Mouse (Mus musculus) ES-Bruce4 (cell line): ENCODE data around the gene Tmem161a. TPM values are rescaled to one million over a fixed set of nuclear protein-coding genes. Genes with fewer than 3 reads are reported as not detected.

Experiments used
- H3K27ac ChIP-seq: 2 replicates; pipeline ENCODE4 v1.5.1; 2012; ENCODE audit warnings: low read length, inconsistent platforms; ENCODE audit not compliant: insufficient read depth
- H3K27me3 ChIP-seq: 2 replicates; pipeline ENCODE4 v1.6.1; 2012; ENCODE audit warnings: mild to moderate bottlenecking, low read length, inconsistent platforms; ENCODE audit not compliant: control insufficient read depth, poor library complexity, insufficient read depth, severe bottlenecking
- H3K36me3 ChIP-seq: 2 replicates; pipeline ENCODE4 v1.6.1; 2012; ENCODE audit warnings: inconsistent platforms, mild to moderate bottlenecking, low read length, moderate library complexity; ENCODE audit not compliant: control insufficient read depth, poor library complexity, insufficient read depth, severe bottlenecking
- H3K4me1 ChIP-seq: one replicate; pipeline ENCODE4 v1.8.1; 2011; ENCODE audit warnings: low read length; ENCODE audit not compliant: control insufficient read depth, insufficient read depth
- H3K4me3 ChIP-seq: 2 replicates; pipeline ENCODE4 v1.5.1; 2011; ENCODE audit warnings: low read depth, mild to moderate bottlenecking, low read length
- H3K9ac ChIP-seq: 2 replicates; pipeline ENCODE4 v1.6.1; 2012; ENCODE audit warnings: low read depth, mild to moderate bottlenecking, inconsistent platforms; ENCODE audit not compliant: poor library complexity, severe bottlenecking
- H3K9me3 ChIP-seq: replicated peaks from 2 replicates; pipeline ENCODE4 v1.6.1; 2012; ENCODE audit warnings: mild to moderate bottlenecking, low read length, inconsistent platforms; ENCODE audit not compliant: control insufficient read depth, poor library complexity, insufficient read depth, severe bottlenecking
- CTCF ChIP-seq: IDR thresholded peaks from one replicate; pipeline ENCODE4 v1.8.1; 2011; ENCODE audit warnings: low read depth, low read length
- EP300 ChIP-seq: IDR thresholded peaks from 2 replicates; pipeline ENCODE4 v1.6.1; 2011; ENCODE audit warnings: low read depth, low read length; ENCODE audit not compliant: insufficient read depth
- POLR2A ChIP-seq: IDR thresholded peaks from one replicate; pipeline ENCODE4 v1.8.1; 2011; ENCODE audit warnings: low read length; ENCODE audit not compliant: insufficient read depth
- polyA plus RNA-seq: library from polyadenylated mRNA; stranded (reverse); fragments of >200 nt; gene quantifications from 2 replicates; pipeline ENCODE4 v1.2.4, GENCODE M21; 2011; ENCODE audit warnings: low read depth; ENCODE audit not compliant: missing spikeins, insufficient read depth, insufficient read length

Gene Tmem161a
- polyA plus RNA-seq: 36.5 and 43.1 TPM in 2 replicates

GRCm38 (mm10) chr8:70172043-70172681, at the start of gene Tmem161a:
Gene Tmem161a (plus strand): TSS chr8:70172356.
- Histone ChIP-seq H3K27me3 (no peaks in the 10 kb centered on the region), H3K4me1 (peaks cover 2% of the 10 kb centered on the region), H3K9ac (peak within 1 kb of the TSS; percentile 60), H3K36me3 (no peaks in the 10 kb centered on the region; the same call in 1 of the 2 replicates), H3K27ac (no peak within 1 kb of the TSS), H3K4me3 (peak within 1 kb of the TSS; percentile 84), H3K9me3 (no peaks in the 10 kb centered on the region)
- TF ChIP-seq POLR2A: peak; percentile 73
- no peak for TF ChIP-seq CTCF

DNA sequence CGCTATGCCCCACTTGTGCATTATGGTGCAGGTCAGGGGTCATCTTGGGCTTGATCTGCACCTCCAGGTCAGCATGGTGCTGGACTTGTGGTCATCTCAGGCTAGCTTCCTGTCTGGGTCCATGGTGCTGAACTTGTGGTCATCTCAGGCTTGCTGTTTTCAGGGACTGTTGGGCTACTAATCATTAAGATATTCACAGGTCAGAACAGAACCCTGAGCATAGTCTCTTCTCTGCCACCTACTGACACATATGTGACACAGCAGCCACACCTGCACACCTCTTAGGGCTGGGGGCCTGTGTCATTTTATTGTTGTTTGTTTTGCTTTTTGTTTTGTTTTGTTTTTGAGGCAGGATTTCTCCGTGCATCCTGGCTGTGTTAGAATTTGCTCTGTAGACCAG, 49.3 kb upstream of the Tmem161a start:
- Histone ChIP-seq H3K4me3 (no peak overlapping the region), H3K27ac (no peak overlapping the region), H3K9me3 (no peaks in the 10 kb centered on the region), H3K27me3 (peaks cover 1% of the 10 kb centered on the region; the same call in 1 of the 2 replicates), H3K4me1 (no peaks in the 10 kb centered on the region), H3K36me3 (no peaks in the 10 kb centered on the region), H3K9ac (no peak overlapping the region)
- TF ChIP-seq CTCF (peak; percentile 59), EP300 (no peak), POLR2A (no peak)

DNA sequence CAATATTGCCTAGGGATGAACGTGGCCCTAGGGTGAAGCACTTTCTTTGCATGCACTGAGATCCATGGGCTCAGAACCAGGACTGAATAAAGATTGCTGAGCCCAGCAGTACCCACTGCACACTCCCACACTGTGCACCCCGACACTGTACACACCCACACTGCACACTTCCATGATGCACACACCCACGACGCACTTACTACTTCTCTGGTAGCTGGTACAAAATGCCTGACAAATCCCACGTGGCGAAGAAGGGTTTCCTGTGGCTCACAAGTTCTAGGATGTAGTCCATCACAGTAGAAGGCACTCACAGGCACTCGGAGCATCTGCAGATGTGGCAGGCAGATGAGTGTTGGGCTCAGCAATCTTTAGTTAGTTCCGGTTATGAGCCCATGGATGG, 47.2 kb upstream of the Tmem161a start:
- TF ChIP-seq POLR2A (no peak), EP300 (no peak), CTCF (no peak)
- no peaks in the 10 kb centered on the region for H3K36me3 ChIP-seq
- H3K4me1 ChIP-seq: peaks cover 3% of the 10 kb centered on the region
- H3K4me3 ChIP-seq: no peak overlapping the region
- no peaks in the 10 kb centered on the region for H3K27me3 ChIP-seq
- H3K9me3 ChIP-seq: no peaks in the 10 kb centered on the region
- no peak overlapping the region for H3K9ac ChIP-seq
- H3K27ac ChIP-seq: no peak overlapping the region

DNA sequence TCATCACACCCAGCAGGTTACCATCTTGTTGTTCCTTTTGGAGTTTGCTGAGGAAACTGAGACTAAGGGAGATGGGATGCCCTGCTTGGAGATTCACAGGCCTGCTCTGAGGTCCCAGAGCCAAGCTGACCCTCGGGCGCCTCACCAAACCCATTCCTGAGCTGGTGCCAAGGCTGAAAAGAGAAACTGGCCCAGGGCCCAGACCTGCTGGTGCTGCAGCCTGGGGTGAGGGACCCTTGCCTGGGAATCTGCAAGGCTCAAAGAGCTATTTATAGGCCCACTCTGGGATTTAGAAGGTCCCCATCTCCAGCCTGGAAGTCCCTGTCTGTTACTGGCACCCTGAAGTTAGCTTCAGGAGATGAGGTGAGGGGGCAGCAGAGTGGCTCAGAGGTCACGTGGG, 43.7 kb upstream of the Tmem161a start:
- no peak overlapping the region for H3K4me3 ChIP-seq
- H3K27ac ChIP-seq: no peak overlapping the region
- H3K9ac ChIP-seq: no peak overlapping the region
- peaks cover 8% of the 10 kb centered on the region for H3K36me3 ChIP-seq
- H3K9me3 ChIP-seq: no peaks in the 10 kb centered on the region
- peaks cover 6% of the 10 kb centered on the region for H3K4me1 ChIP-seq
- TF ChIP-seq EP300 (no peak), CTCF (no peak), POLR2A (no peak)
- H3K27me3 ChIP-seq: no peaks in the 10 kb centered on the region

GRCm38 (mm10) chr8:70129309-70129952, 42.7 kb upstream of the Tmem161a start:
- Histone ChIP-seq H3K36me3 (peaks cover 17% of the 10 kb centered on the region), H3K9ac (peak overlapping the region; percentile 13), H3K4me1 (peaks cover 6% of the 10 kb centered on the region)

DNA sequence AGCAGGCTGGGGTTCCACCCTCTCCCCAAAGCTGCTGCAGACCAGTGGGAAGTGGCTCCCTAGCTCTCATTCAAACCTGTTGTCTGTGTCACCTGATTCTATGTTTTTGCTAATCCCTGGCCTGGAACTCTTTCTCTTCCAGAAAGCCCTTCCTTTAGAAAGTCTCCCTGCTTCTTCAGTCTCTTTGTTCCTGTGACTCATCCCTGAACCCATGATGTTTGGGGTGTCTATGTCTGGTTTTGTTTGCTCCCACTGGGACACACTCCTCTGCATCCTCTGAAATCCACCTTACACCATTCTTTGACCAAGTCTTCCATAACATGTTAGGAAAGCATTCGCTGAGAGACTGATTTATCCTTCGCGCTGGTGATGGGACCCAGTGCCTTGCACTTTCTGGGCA, 42.1 kb upstream of the Tmem161a start:
- H3K27ac ChIP-seq: peak overlapping the region; percentile 70
- TF ChIP-seq POLR2A (no peak), EP300 (no peak), CTCF (no peak)
- no peaks in the 10 kb centered on the region for H3K27me3 ChIP-seq
- peaks cover 23% of the 10 kb centered on the region for H3K36me3 ChIP-seq
- H3K4me1 ChIP-seq: peaks cover 6% of the 10 kb centered on the region
- H3K9me3 ChIP-seq: no peaks in the 10 kb centered on the region
- H3K4me3 ChIP-seq: peak overlapping the region; percentile 23; the same call in 1 of the 2 replicates
- H3K9ac ChIP-seq: peak overlapping the region; percentile 89

More at GRCm38 (mm10) chr8:70129309-70129952, 42.7 kb upstream of the Tmem161a start:
- no peaks in the 10 kb centered on the region for H3K9me3 ChIP-seq
- H3K4me3 ChIP-seq: peak overlapping the region; percentile 23
- H3K27ac ChIP-seq: peak overlapping the region; percentile 70
- no peaks in the 10 kb centered on the region for H3K27me3 ChIP-seq
- TF ChIP-seq EP300 (no peak), CTCF (no peak), POLR2A (no peak)
